Mouse (Mus musculus) kidney, postnatal 4 days (tissue): ENCODE data around the gene Def6.

ENCODE experiments used
- DNase-seq, 2 experiments: peaks; one replicate each; pipeline ENCODE4 v3.0.0; 2021; ENCODE audit warnings: mixed read lengths in 2 of 2

Def6 gene

DNA sequence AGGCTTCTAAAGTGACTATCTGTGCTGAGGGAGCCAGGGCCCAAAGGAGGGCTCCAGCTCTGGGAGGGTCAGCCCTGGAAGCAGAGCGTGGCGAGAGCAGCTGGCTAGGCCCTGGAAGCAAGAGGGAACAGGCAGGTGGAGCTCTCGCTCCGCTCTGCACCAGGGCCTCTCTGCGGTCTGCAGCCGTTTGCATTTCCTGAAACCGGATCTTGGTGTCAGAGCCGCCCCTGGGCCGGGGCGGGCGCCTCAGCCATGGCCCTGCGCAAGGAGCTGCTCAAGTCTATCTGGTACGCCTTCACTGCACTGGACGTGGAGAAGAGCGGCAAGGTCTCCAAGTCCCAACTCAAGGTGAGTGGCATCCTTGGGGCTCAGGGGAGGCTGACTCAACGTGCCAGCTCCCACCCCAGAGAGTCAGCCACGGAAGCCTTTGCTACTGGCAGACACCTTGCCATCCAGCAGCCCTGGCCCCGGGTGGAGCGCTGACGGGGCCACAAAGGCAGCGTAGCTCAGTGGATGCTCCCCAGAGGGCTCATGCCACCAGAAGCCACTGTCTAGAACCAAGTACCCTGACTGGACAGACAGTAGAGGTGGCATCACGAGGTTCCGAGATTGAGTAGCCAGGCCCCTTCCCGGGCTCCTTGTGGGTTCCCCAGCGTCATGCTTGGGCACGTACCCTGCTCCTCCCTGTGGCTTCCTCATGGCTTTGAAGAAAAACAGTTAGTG lies at the start of gene Def6:
Gene Def6, plus strand, starts transcription at position 188 of the 723 bp plus-strand sequence.
- DNase-seq: peak; percentile 85 to 92

DNA sequence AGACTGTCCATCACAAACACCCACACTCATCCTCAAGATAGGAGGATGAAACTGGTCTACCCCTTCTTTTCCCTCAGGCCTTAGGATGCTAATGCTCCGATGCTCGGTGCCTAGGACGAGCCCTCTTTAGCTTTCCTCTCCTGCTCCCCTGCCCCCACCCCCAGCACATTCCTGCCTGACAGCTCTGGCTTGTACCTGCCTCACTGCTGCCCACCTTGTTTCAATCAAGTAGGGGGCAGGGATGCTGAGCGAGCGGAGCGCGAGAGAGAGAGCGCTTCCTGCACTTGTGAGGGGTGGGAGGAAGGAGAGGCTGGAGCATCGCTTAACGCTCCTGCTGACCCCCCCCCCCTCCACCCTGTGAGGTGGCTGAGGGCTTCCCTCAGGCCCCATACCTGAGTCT lies 47.2 kb upstream of the Def6 start:
- no peak for DNase-seq

DNA sequence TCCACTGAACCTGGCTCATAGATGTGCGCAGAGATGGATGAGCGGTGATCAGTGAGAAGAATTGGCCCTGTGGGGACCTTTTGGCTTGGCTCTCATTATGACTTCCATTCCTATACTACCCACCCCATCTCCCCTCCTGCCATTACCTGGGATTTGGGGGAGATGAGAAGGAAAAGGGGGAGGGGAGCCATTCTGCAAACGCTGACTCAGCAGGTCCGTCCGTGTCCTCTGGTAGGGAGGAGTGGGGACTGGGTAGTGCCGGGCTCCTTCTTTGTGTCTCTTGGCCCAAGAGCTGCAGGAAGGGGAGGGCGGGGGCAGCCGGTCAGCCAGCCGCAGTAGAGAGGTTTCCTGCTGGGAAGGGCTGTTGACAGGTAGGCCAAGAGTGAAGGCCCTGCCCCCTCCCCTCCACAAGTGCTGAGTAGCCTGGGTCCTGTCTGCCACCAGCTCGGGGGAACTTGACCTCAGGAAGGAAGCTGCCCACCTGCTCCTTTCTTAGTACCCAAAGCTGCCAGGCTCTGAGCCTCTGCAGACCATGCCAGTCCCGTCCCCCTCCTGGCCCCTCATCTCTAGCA lies 46.2 kb upstream of the Def6 start:
- DNase-seq: peak in 1 of 2 experiments; percentile 57

DNA sequence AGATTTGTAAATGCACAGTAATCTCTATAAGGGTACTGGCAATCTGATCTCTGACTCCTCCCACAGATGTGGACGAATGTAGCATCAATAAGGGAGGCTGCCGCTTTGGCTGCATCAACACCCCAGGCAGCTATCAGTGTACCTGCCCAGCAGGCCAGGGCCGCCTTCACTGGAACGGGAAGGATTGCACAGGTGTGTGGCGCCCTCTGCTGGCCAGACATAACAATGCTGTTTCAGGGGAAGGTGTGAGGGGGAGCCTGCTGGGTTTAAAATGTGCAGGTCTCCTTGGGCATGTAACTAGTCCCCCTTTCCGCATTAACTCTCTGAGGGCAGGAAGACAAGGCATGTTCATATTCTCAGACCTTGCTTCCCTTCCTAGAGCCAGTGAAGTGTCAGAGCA lies 43.9 kb upstream of the Def6 start:
- DNase-seq: peak; percentile 87 to 88

DNA sequence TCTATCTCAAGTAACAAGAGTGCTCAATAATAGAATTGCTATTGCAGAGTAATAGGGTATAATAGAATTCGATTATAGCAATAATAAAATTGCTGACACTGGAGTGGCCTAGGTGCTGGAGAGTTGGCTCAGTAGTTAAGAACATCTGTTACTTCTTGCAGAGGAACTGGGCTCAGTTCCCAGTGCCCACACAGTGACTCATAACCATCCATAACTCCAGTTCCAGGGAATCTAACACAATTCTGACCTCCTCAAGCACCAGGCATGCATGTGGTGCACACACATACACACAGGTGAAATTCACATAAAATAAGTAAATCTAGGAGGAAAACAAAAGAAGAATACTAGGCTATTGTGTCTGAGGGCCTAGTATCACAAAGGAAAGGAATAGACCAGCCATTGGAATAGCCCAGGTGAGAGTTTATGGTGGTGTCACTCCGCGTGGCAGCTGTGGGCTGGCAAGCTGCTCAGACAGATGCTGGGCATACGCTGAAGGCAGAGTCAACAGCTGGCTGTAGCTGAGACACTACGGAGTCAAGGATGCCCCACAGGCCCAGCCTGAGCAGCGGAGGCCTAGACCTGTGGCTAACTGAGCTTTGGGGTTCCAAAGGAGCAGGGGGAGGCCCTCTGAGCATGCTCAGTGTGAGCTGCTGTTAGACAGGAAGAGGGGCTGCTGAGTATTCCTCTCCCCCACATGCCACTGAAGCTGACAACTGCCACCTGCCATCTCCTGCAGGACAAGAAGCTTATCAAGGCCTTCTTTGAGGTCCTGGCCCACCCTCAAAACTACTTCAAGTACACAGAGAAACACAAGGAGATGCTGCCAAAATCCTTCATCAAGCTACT lies 36.9 kb upstream of the Def6 start:
- peak; percentile 65 to 67 for DNase-seq

DNA sequence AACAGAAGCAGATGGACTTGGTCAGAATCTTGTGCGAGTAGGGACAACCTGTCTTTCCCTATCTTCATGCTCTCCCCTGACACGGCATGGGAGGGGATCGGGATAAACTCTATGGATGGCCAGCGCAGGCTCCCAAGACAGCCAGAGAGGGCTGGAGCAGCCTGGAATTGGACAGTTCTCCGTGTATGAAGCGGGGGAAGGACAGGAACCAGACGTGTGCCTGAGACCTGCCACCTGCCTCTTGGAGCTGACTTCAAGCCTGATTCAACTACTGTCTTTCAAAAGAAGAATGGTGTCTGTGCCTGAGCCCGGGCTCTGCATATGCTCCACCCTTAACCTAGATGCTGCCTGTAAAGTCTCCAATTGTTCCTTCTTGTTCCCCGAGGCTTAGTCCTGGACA lies 34.9 kb upstream of the Def6 start:
- peak in 1 of 2 experiments; percentile 30 for DNase-seq

DNA sequence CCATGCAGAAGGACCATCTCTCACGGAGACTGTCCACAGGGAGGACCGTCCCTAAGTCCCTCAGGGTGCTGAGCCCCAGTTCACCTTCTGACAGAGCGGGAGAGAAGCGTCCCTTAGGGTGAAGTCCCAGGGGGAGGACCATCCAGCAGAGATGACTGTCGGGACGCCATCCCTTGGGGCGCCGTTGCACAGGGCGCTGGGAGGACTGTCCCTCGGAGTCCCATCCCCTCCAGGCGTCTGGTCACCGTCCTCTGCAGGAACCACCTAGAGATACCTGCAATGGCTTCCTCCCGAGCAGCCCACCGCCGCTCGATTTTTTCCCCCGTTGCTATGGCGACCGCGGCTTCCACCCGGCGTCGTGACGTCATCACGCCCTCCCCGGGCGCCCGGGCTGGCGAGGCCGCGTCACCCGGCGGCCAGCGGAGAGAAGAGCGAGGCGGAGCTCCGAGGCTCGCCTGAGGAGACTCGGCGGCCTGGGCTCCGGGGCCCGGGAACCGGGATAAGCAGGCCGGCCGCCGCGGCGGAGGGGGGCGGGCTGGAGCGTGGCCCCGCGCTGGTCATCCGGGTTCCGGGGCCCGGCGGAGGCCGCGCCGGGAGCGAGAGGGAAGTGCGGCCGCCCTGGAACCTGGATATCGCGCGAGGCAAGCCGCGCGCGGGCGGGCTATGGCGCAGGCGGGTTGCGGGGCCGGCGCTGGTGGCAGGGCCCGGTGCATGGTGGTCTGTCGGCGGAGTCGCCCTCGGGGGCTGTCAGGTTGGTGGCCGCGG lies 30.6 kb upstream of the Def6 start, which contains the start of gene Zfp523:
Gene Zfp523, plus strand, starts transcription at position 355 of the 765 bp plus-strand sequence.
- peak; percentile 95 to 96 for DNase-seq

DNA sequence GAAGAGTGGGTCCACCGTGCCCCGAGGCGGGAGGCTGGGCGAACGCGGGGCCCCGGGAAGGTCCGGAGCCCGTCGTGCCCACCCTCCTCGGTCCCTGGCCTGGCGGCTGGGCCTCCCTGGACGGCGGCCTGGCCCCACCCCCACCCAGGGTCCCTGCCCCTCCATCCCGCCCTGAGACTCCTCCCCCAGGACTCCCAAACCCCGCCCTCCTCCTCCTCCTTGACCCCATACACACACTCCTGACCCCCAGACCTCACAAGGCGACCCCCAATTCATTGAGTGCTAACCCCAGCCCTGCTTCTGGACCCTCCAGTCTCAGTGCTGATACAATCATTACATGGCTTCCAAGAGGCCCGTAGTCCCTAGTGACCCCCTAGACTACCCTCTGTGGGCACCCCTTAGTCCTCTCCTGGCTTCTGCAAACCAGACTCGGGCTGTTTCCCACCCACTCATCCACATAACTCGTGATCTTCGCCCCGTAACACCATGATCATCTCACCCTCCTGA lies 30.0 kb upstream of the Def6 start:
- peak; percentile 74 to 86 for DNase-seq

DNA sequence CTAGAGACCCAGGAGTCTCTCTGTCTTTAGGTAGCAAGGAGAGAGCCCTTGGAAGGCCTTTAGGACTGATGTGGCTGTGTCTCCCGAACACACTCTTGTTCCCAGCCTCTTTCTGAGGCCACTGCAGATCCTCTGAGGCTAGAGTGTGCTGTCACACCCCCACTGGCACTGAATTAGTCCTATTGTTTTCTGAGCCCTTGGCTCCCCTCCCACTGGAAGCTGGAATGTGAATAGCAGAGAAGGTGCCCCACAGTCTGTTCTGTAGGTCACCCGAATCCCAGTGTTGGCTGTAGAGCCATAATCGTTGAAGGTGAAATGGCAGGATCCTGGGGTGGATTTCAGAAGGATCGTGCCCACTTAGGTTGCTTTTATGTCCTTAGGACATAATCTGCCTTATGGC lies 27.2 kb upstream of the Def6 start:
- peak in 1 of 2 experiments; percentile 37 for DNase-seq

DNA sequence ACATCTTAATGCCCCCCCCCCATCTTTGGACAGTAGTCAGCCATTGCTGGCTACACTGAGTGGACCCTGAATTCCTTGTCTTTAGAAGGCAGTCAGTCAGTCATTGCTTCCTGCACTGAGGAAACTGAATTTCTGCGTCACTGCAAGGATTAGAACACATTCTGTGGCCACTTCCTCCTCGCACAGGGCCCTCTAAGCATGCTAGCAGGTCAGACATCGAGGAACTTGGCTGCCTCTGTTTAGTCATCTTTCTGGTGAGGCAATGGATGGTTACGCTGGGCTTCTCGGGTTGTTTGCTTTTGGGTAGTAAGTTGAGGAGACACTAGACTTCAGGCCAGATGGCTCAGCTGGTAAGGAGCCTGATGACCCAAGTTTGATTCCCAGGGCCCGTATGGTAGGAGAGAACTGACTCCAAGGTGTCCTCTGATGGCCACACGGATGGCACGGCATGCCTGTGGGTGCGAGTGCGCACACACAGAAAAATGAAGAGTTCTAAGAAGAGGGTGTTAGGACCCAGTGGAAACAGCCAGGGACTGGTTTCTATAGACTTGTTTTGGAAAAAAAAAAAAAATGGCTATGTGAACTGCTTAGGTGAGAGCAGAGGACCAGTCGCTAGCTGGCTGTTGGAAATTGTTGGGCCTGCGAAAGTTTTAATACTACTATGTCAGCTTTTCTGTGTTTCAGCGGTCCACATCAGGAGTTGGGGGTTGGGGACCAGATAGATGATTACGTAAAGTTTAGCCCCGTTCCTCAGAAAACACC lies 26.6 kb upstream of the Def6 start:
- no peak for DNase-seq

DNA sequence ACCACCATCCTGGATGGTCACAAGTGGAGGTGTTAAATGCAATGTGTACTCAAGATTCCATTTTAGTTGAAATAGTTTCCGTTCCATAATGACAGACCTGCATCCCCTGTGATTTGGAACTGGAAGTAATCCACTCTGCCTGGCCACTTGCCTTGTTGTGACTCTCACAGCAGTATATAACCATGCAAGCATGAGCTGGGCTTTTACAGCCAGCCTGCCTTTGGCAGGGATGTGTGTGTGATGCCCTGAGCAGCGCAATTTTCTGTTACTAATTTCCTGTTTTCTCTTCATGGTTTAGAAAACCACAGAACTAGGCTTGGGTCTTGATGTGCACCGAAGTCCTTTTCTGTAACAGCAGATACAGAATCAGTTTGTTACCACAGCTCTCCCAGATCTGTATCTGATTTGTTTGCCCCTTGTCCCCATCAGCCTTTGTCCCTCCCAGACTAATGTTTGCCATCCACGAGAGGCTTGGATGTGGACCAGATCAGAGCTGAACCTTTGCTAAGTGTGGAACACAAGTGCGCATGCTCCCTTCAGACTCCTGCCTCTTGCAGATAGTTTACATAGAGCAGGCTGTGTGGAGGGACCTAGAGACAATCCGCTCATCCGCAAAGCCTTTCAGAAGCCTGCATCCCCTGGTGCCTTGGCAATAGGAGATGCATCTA lies 22.5 kb upstream of the Def6 start:
- no peak for DNase-seq

DNA sequence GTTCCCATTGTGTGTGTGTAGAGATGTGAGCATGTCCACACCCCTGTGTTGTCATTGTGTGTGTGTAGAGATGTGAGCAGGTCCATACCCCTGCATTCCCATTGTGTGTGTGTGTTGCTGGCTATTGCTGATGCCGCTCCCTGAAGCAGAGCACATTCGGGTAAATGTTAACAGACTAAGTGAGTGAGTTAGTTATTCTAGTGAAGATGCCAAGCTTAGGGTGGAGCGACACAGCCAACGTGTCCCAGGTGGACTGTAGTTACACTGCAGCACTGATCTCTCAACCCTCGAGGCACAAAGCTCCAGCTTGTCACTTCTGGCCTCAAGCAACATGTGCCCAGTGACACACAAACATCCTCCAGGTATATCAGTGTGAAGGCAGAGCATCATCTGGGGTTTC lies 19.3 kb upstream of the Def6 start:
- DNase-seq: no peak

DNA sequence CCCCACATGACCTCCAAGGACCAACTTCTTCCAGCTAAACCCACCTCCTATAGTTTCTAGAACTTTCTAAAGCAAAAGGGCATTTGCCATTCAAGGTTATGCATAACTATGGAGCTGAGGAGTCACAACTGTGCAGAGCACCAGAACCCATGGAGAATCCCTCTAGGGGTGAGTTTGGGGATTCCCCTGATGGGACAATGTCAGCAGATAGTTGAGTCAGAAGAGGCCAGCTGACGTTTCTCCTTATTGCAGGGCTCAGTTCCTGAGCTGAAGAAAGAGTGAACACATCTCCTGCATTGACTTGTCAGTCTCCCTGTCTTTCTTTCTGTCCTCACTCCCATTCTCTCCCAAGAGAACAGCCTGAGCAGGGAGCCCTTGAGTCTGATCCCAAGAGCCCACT lies 14.8 kb upstream of the Def6 start:
- DNase-seq: no peak

DNA sequence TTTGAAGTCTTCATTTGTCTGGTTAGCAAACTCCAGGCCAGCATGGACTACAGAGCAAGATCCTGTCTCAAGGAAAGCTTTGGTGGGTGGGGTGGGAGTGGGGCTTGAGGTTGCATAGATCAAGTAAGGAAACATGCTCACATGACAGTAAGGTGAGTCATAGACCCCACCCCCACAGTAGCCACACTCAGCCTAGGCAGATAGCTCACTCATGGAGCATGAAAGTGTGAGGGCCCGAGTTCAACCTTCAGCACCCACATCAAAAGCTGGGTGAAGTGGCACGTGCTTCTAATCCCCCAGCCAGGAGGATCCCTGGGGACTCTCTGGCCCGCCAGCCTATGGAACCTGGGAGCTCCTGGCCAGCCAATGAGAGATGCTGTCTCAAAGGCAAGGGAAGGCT lies 14.0 kb upstream of the Def6 start:
- DNase-seq: no peak

DNA sequence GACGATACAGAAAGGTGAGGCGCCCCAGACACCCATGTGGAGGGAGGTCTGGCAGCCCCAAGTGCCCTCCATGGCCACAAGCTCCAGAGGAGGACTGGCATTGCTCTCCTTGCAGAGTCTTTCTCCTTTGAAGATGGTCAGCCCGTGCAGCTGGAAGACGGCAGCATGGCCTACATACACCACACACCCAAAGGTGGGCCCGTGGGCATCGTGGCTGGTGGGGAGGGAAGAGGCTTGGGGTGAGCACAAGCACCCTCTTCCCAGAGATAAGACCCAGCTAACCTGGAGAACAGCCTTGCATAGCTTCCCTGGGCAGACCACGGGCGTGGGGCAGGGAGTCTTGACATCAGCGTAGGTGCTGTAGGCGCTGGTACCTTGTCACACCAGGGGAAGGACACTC lies 12.5 kb upstream of the Def6 start:
- DNase-seq: no peak

DNA sequence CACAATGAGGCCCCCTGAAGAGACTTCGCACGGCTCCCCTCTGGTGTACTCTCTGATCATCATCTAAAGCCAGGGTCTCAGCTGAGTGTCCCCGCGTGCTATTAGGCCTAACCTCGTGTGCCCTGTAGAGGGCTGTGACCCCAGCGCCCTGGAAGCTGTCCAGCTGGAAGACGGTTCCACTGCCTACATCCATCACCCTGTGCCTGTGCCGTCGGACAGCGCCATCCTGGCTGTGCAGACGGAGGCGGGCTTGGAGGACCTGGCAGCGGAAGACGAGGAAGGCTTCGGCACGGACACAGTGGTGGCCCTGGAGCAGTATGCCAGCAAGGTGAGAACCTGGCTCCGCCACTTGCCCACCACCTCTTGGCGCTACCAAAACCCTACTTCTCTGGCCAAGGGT lies 9.9 kb upstream of the Def6 start:
- DNase-seq: no peak

DNA sequence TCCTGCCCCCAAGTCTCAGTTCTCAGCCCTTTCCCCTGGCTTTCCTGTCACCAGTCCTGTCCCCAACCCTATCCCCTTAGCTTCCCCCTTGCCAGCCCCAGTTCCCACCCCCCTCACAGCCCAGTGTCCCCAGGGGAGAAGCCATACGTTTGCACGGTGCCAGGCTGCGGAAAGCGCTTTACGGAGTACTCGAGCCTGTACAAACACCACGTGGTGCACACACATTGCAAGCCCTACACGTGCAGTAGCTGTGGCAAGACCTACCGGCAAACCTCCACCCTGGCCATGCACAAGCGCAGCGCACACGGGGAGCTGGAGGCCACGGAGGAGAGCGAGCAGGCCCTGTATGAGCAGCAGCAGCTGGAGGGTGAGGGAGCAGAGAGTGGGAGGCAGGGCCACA lies 5.6 kb upstream of the Def6 start:
- no peak for DNase-seq

DNA sequence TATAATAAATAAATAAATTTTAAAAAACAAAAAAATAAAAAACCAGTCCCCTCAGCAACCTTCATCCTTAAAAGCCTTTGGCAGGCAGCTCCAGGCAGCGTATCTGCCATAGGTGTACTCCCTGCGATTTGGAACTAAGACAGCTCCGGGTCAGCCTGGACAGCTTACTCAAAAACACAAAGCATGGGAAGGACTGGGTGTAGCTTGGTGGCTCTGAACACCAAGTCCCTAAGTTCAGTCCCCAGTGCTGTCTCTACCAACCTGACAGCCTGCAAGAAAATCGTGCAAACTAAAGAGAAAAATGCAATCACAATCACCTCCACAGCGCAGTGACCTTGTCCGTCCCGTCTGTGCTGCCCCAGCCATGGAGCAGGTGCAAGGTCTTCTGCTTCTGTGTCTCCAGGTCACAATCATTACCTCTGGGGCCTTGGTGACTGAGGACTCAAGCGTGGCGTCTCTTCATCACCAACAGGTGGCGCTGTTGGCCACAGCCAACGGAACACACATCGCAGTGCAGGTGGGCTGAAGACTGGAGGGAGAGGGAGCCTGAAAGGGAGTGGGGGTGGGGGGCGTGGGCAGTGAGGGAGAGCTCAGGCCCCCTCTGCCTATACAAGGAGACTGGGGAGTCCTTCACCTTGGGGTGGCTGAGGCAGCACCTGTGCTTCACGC lies 3.4 kb upstream of the Def6 start:
- peak; percentile 70 to 77 for DNase-seq

DNA sequence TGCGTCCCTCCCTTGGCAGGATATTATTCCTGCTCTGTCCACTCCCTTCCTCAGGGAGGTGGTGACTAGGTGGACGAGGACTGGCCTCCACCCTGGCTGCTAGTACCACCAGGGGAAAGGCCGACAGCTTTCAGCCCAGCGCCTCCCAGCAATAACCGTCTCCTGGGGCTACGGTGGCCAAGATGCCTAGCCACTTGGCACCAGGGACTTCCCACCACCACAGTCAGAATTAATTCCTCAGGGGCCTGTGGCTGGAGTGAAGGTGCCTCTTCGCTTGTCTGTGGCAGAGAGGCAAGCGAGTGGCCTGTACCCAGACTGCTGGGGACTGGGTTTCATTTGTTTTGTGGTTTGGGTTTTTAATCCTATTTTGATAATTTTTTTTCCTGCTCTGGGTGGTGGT lies 2.1 kb upstream of the Def6 start:
- DNase-seq: no peak

DNA sequence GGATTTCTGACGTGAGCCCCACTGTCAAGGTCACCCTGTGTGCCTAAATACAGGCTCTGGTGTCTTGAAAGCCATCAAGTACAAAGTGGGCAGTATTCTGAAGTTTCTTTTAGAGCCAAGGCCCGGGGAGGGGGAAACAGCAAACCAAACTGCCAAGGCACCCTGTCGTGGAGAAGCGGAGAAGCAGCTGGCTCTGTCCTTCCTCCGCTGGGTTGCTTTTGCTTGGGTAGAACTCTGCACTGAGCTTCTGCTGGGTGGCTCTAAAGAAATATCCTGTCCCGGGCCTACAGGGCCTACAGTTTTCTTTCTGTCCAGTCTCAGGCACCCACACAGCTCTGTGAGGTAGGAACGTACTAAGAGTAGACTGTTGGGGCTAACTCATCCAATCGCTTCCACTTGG lies 486 bp upstream of the Def6 start:
- DNase-seq: peak in 1 of 2 experiments; percentile 16

DNA sequence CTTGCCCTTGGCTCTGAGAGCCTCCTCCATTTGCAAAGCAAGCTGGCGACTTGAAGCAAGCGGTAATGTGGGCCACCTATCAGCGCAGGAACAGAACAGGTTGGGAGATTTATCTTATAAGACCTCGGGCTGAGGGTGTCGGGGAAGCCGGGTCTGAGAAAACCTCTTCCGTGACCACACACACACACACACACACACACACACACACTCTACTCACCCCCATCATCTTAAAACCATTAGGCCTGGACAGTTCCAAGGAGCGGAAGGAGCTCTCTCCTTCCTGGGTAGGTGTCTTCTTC lies 685 bp downstream of the Def6 start:
- no peak for DNase-seq
